Mouse (Mus musculus): ENCODE measurements around the gene Cdk8. TPM values are rescaled to one million over a fixed set of nuclear protein-coding genes. Genes with fewer than 3 reads are reported as not detected.
A peak's percentile ranks its signal among the peaks of the same experiment; 100 is the strongest.
"Not testable (repeated sequence)": the region's sequence is repeated elsewhere in the genome, so short reads cannot be mapped to it uniquely, and the experiment has no call there.

The Cdk8 gene
- polyA plus RNA-seq (2015; fragmentation: Nextera tagmentation; extraction: Ambion mirVana): 19.5 and 21.2 TPM in 2 replicates

GRCm38 (mm10) chr5:146230864-146231654 is at the start of gene Cdk8:
Cdk8 (plus strand) TSS chr5:146231230.
- Histone ChIP-seq H3K4me3 (peak within 1 kb of the TSS; percentile 91), H3K27me3 (replicated peaks) (no peaks in the 10 kb centered on the region), H3K9me3 (no peaks in the 10 kb centered on the region), H3K9ac (peak within 1 kb of the TSS; percentile 79), H3K4me2 (peak within 1 kb of the TSS; percentile 65), H3K36me3 (replicated peaks) (no peaks in the 10 kb centered on the region), H3K4me1 (peaks cover 30% of the 10 kb centered on the region), H3K27ac (peak within 1 kb of the TSS; percentile 96)
- under 1% methylated on average over 81 of the region's 102 CpGs for WGBS
- peak; percentile 94 for ATAC-seq (replicated peaks)

GRCm38 (mm10) chr5:146185204-146185603 is 45.8 kb upstream of the Cdk8 start, which contains the start of gene 1700001J03Rik:
1700001J03Rik (minus strand) TSS chr5:146185304.
- not testable (repeated sequence) for ATAC-seq (replicated peaks); H3K27ac ChIP-seq; H3K27me3 ChIP-seq (replicated peaks); H3K4me3 ChIP-seq; H3K36me3 ChIP-seq (replicated peaks); H3K4me2 ChIP-seq; H3K9me3 ChIP-seq; H3K4me1 ChIP-seq; H3K9ac ChIP-seq
- WGBS: 78% methylated on average over 4 of the region's 4 CpGs

- not testable (repeated sequence) for H3K27ac ChIP-seq; H3K4me2 ChIP-seq; H3K9ac ChIP-seq; H3K4me1 ChIP-seq; H3K4me3 ChIP-seq; H3K9me3 ChIP-seq; H3K36me3 ChIP-seq (replicated peaks); ATAC-seq (replicated peaks); H3K27me3 ChIP-seq (replicated peaks)
- whole genome bisulfite sequencing: 42% methylated on average over 5 of the region's 5 CpGs
Observed at GRCm38 (mm10) chr5:146187441-146187840, 43.6 kb upstream of the Cdk8 start.

GRCm38 (mm10) chr5:146188144-146188543 is 42.9 kb upstream of the Cdk8 start:
- Histone ChIP-seq H3K4me2 (no peak overlapping the region), H3K4me3 (no peak overlapping the region), H3K4me1 (no peaks in the 10 kb centered on the region), H3K27ac (no peak overlapping the region), H3K36me3 (replicated peaks) (no peaks in the 10 kb centered on the region), H3K27me3 (replicated peaks) (no peaks in the 10 kb centered on the region), H3K9me3 (no peaks in the 10 kb centered on the region), H3K9ac (no peak overlapping the region)
- no peak for ATAC-seq (replicated peaks)
- 88% methylated on average over 1 of the region's 1 CpGs for WGBS

GRCm38 (mm10) chr5:146188712-146189111 is 42.3 kb upstream of the Cdk8 start:
- H3K27me3 ChIP-seq (replicated peaks): no peaks in the 10 kb centered on the region
- H3K36me3 ChIP-seq (replicated peaks): no peaks in the 10 kb centered on the region
- no peak overlapping the region for H3K4me2 ChIP-seq
- no peak overlapping the region for H3K9ac ChIP-seq
- H3K4me3 ChIP-seq: no peak overlapping the region
- ATAC-seq (replicated peaks): no peak
- no peak overlapping the region for H3K27ac ChIP-seq
- WGBS: 88% methylated on average over 7 of the region's 7 CpGs
- no peaks in the 10 kb centered on the region for H3K4me1 ChIP-seq
- no peaks in the 10 kb centered on the region for H3K9me3 ChIP-seq

GRCm38 (mm10) chr5:146190093-146190492 is 40.9 kb upstream of the Cdk8 start:
- Histone ChIP-seq H3K9me3 (no peaks in the 10 kb centered on the region), H3K4me3 (no peak overlapping the region), H3K36me3 (replicated peaks) (no peaks in the 10 kb centered on the region), H3K4me2 (no peak overlapping the region), H3K27ac (no peak overlapping the region), H3K27me3 (replicated peaks) (no peaks in the 10 kb centered on the region), H3K9ac (no peak overlapping the region), H3K4me1 (no peaks in the 10 kb centered on the region)
- ATAC-seq (replicated peaks): no peak
- WGBS: 64% methylated on average over 4 of the region's 4 CpGs

GRCm38 (mm10) chr5:146190501-146191269 is 40.3 kb upstream of the Cdk8 start:
- Histone ChIP-seq H3K4me3 (no peak overlapping the region), H3K4me1 (no peaks in the 10 kb centered on the region), H3K9me3 (no peaks in the 10 kb centered on the region), H3K9ac (no peak overlapping the region), H3K27ac (no peak overlapping the region), H3K27me3 (replicated peaks) (no peaks in the 10 kb centered on the region), H3K4me2 (no peak overlapping the region), H3K36me3 (replicated peaks) (no peaks in the 10 kb centered on the region)
- no peak for ATAC-seq (replicated peaks)
- WGBS: 64% methylated on average over 3 of the region's 3 CpGs

- Histone ChIP-seq H3K36me3 (replicated peaks) (peaks cover 3% of the 10 kb centered on the region; the same call in 1 of the 2 replicates), H3K4me2 (no peak overlapping the region), H3K9me3 (no peaks in the 10 kb centered on the region), H3K27me3 (replicated peaks) (no peaks in the 10 kb centered on the region), H3K4me3 (no peak overlapping the region), H3K9ac (no peak overlapping the region), H3K4me1 (no peaks in the 10 kb centered on the region), H3K27ac (no peak overlapping the region)
- no peak for ATAC-seq (replicated peaks)
- 85% methylated on average over 8 of the region's 8 CpGs for WGBS
Observed at GRCm38 (mm10) chr5:146193360-146193759, 37.7 kb upstream of the Cdk8 start.

- Histone ChIP-seq H3K27ac (no peak overlapping the region), H3K27me3 (replicated peaks) (no peaks in the 10 kb centered on the region), H3K4me1 (no peaks in the 10 kb centered on the region), H3K4me2 (no peak overlapping the region), H3K9ac (no peak overlapping the region), H3K36me3 (replicated peaks) (peaks cover 27% of the 10 kb centered on the region), H3K9me3 (no peaks in the 10 kb centered on the region), H3K4me3 (no peak overlapping the region)
- no peak for ATAC-seq (replicated peaks)
Observed at GRCm38 (mm10) chr5:146199073-146199472, 32.0 kb upstream of the Cdk8 start.

GRCm38 (mm10) chr5:146199540-146199939 is 31.5 kb upstream of the Cdk8 start:
- Histone ChIP-seq H3K4me3 (no peak overlapping the region), H3K4me1 (no peaks in the 10 kb centered on the region), H3K27ac (no peak overlapping the region), H3K9ac (no peak overlapping the region), H3K36me3 (replicated peaks) (peaks cover 31% of the 10 kb centered on the region), H3K27me3 (replicated peaks) (no peaks in the 10 kb centered on the region), H3K9me3 (no peaks in the 10 kb centered on the region), H3K4me2 (no peak overlapping the region)
- WGBS: 86% methylated on average over 2 of the region's 2 CpGs
- ATAC-seq (replicated peaks): no peak

GRCm38 (mm10) chr5:146200580-146200979 is 30.4 kb upstream of the Cdk8 start:
- Histone ChIP-seq H3K36me3 (replicated peaks) (peaks cover 41% of the 10 kb centered on the region), H3K4me3 (no peak overlapping the region), H3K4me2 (no peak overlapping the region), H3K27ac (no peak overlapping the region), H3K4me1 (no peaks in the 10 kb centered on the region), H3K9me3 (no peaks in the 10 kb centered on the region), H3K27me3 (replicated peaks) (no peaks in the 10 kb centered on the region), H3K9ac (no peak overlapping the region)
- no peak for ATAC-seq (replicated peaks)
- 97% methylated on average over 6 of the region's 6 CpGs for WGBS

- no peak overlapping the region for H3K27ac ChIP-seq
- H3K27me3 ChIP-seq (replicated peaks): no peaks in the 10 kb centered on the region
- no peak overlapping the region for H3K9ac ChIP-seq
- H3K9me3 ChIP-seq: no peaks in the 10 kb centered on the region
- H3K4me3 ChIP-seq: no peak overlapping the region
- no peaks in the 10 kb centered on the region for H3K4me1 ChIP-seq
- no peak for ATAC-seq (replicated peaks)
- peaks cover 64% of the 10 kb centered on the region for H3K36me3 ChIP-seq (replicated peaks)
- 96% methylated on average over 2 of the region's 2 CpGs for WGBS
- no peak overlapping the region for H3K4me2 ChIP-seq
Observed at GRCm38 (mm10) chr5:146203921-146204320, 27.1 kb upstream of the Cdk8 start.
